Mouse (Mus musculus) stomach, postnatal 0 days (tissue): ENCODE data around the gene Pknox2. TPM values are rescaled to one million over a fixed set of nuclear protein-coding genes. Genes with fewer than 3 reads are reported as not detected.

Experiments used
- ATAC-seq: fragments of 200-750 bp; cut with Nextera tagmentation; 2 replicates; pipeline ENCODE4 v1.8.0; 2017; ENCODE audit not compliant: low FRiP score, low TSS enrichment
- DNase-seq: peaks from one replicate; pipeline ENCODE4 v3.0.0-alpha.2; 2016; ENCODE audit warnings: low spot score
- H3K27ac ChIP-seq: fragments of 300-500 bp; sonication (generic); replicated peaks from 2 replicates; pipeline ENCODE4 v1.5.1; 2014; ENCODE audit warnings: mild to moderate bottlenecking, control low read depth
- H3K27me3 ChIP-seq: fragments of 300-500 bp; sonication (generic); 2 replicates; pipeline ENCODE4 v1.6.1; 2014; ENCODE audit warnings: low read length; ENCODE audit not compliant: control insufficient read depth, insufficient read depth
- H3K36me3 ChIP-seq: fragments of 300-500 bp; sonication (generic); 2 replicates; pipeline ENCODE4 v1.6.1; 2014; ENCODE audit warnings: low read length, mixed read lengths; ENCODE audit not compliant: control insufficient read depth, insufficient read depth
- H3K4me1 ChIP-seq: fragments of 300-500 bp; sonication (generic); replicated peaks from 2 replicates; pipeline ENCODE4 v1.6.1; 2014; ENCODE audit warnings: antibody characterized with exemption; ENCODE audit not compliant: control insufficient read depth, insufficient read depth
- H3K4me2 ChIP-seq: fragments of 300-500 bp; sonication (generic); replicated peaks from 2 replicates; pipeline ENCODE4 v1.6.1; 2014; ENCODE audit warnings: low read depth, mild to moderate bottlenecking, control low read depth, moderate library complexity
- H3K4me3 ChIP-seq: fragments of 300-500 bp; sonication (generic); 2 replicates; pipeline ENCODE4 v1.5.1; 2014; ENCODE audit warnings: low read depth, low read length, control low read depth
- H3K9ac ChIP-seq: fragments of 300-500 bp; sonication (generic); 2 replicates; pipeline ENCODE4 v1.6.1; 2014; ENCODE audit warnings: mild to moderate bottlenecking, low read length, control low read depth, mixed read lengths
- H3K9me3 ChIP-seq: fragments of 300-500 bp; sonication (generic); 2 replicates; pipeline ENCODE4 v1.6.1; 2016; ENCODE audit warnings: low read length; ENCODE audit not compliant: control insufficient read depth
- CTCF ChIP-seq: IDR thresholded peaks from 2 replicates; pipeline ENCODE4 v1.5.1; 2016; ENCODE audit warnings: antibody characterized with exemption, low read depth, mild to moderate bottlenecking, moderate library complexity
- EP300 ChIP-seq: optimal IDR thresholded peaks from 2 replicates; pipeline ENCODE3; 2016; ENCODE audit warnings: antibody characterized with exemption
- WGBS: fragments of 180-500 bp; shearing (Covaris S2); extraction: QIAGEN DNeasy Blood & Tissue Kit; methylation state at CpG from one replicate; pipeline ENCODE4 v1.1.7; 2014; 5-methylcytosine and 5-hydroxymethylcytosine counted together
- polyA plus RNA-seq: library from polyadenylated mRNA; unstranded; fragments of >200 nt; fragmentation: Nextera tagmentation; extraction: Ambion mirVana; gene quantifications from 2 replicates; pipeline ENCODE4 v1.2.1, GENCODE M21; 2015

Pknox2 gene
- polyA plus RNA-seq, 1 experiment from 2014 or later: 2.4 TPM

GRCm38 (mm10) chr9:36881615-36882014, 265.6 kb downstream of the Pknox2 start:
- Histone ChIP-seq H3K4me1 (no peaks in the 10 kb centered on the region), H3K36me3 (no peaks in the 10 kb centered on the region), H3K27ac (no peak overlapping the region), H3K27me3 (no peaks in the 10 kb centered on the region), H3K4me2 (no peak overlapping the region), H3K9ac (no peak overlapping the region), H3K9me3 (no peaks in the 10 kb centered on the region), H3K4me3 (no peak overlapping the region)
- 79% methylated on average over 5 of the region's 5 CpGs for WGBS
- TF ChIP-seq CTCF: no peak
- TF ChIP-seq EP300: no peak
- no peak for DNase-seq
- no peak for ATAC-seq

- Histone ChIP-seq H3K4me3 (no peak overlapping the region), H3K27ac (no peak overlapping the region), H3K9me3 (no peaks in the 10 kb centered on the region), H3K27me3 (no peaks in the 10 kb centered on the region), H3K9ac (no peak overlapping the region), H3K4me2 (no peak overlapping the region), H3K36me3 (no peaks in the 10 kb centered on the region), H3K4me1 (no peaks in the 10 kb centered on the region)
- DNase-seq: no peak
- TF ChIP-seq CTCF: no peak
- no peak for TF ChIP-seq EP300
- no peak for ATAC-seq
Measured at GRCm38 (mm10) chr9:36876787-36877186, 270.4 kb downstream of the Pknox2 start.

DNA sequence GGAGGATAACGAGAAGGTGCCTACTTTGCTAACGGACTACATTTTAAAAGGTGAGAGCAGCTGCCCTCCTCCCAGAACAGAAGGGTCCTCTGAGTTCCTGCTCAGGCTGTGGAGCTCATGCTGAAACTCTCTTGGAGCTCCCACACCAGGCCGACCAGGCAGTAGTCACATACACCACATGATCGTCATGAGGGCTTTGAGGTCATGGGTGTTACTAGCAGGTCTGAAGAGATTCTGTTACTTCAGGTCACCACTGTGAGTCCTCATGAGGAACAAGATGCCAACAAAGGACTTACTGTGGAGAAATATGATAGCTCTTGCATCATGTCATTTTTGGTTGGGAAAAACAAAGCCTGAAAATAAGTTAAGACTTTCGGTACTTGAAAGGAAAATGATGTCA, 270.9 kb downstream of the Pknox2 start:
- Histone ChIP-seq H3K4me2 (no peak overlapping the region), H3K4me1 (no peaks in the 10 kb centered on the region), H3K27ac (no peak overlapping the region), H3K4me3 (no peak overlapping the region), H3K36me3 (no peaks in the 10 kb centered on the region), H3K27me3 (no peaks in the 10 kb centered on the region), H3K9ac (no peak overlapping the region), H3K9me3 (no peaks in the 10 kb centered on the region)
- TF ChIP-seq EP300 (no peak), CTCF (no peak)
- ATAC-seq (no peak), DNase-seq (no peak)
- WGBS: 87% methylated on average over 5 of the region's 5 CpGs

DNA sequence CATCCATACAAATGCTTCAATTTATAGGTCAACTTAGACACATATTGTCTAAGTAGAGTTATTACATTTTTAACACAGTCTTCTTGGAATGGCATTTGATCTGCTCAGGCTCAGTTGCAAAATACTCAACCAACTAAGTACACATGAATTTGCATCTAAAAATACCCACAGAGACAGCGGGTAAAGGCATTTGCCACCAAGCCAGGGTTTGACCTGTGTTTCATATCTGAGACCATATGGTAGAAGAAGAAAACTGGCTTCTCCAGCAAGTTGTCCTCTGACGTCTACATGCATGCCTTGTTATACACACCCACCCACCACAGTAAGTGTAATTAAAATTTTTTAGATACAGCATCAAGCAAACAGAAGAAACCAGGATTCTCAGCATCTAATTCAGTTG, 273.4 kb downstream of the Pknox2 start:
- no peaks in the 10 kb centered on the region for H3K36me3 ChIP-seq
- no peak overlapping the region for H3K4me3 ChIP-seq
- 67% methylated on average over 2 of the region's 2 CpGs for WGBS
- ATAC-seq (no peak), DNase-seq (no peak)
- H3K9ac ChIP-seq: no peak overlapping the region
- H3K27ac ChIP-seq: no peak overlapping the region
- TF ChIP-seq CTCF (no peak), EP300 (no peak)
- H3K9me3 ChIP-seq: no peaks in the 10 kb centered on the region
- no peaks in the 10 kb centered on the region for H3K4me1 ChIP-seq
- H3K4me2 ChIP-seq: no peak overlapping the region
- no peaks in the 10 kb centered on the region for H3K27me3 ChIP-seq

- Histone ChIP-seq H3K9me3 (no peaks in the 10 kb centered on the region), H3K4me2 (no peak overlapping the region), H3K9ac (no peak overlapping the region), H3K27ac (no peak overlapping the region), H3K4me3 (no peak overlapping the region), H3K4me1 (no peaks in the 10 kb centered on the region), H3K36me3 (no peaks in the 10 kb centered on the region), H3K27me3 (no peaks in the 10 kb centered on the region)
- ATAC-seq: no peak
- no peak for TF ChIP-seq CTCF
- no peak for TF ChIP-seq EP300
- no peak for DNase-seq
- WGBS: 50% methylated on average over 1 of the region's 1 CpGs
Measured at GRCm38 (mm10) chr9:36870263-36870662, 276.9 kb downstream of the Pknox2 start.

- H3K27ac ChIP-seq: no peak overlapping the region
- H3K9me3 ChIP-seq: no peaks in the 10 kb centered on the region
- no peak for ATAC-seq
- 89% methylated on average over 6 of the region's 6 CpGs for WGBS
- H3K4me1 ChIP-seq: no peaks in the 10 kb centered on the region
- H3K4me3 ChIP-seq: no peak overlapping the region
- H3K27me3 ChIP-seq: no peaks in the 10 kb centered on the region
- DNase-seq: no peak
- H3K4me2 ChIP-seq: no peak overlapping the region
- no peak overlapping the region for H3K9ac ChIP-seq
- no peak for TF ChIP-seq EP300
- TF ChIP-seq CTCF: no peak
- no peaks in the 10 kb centered on the region for H3K36me3 ChIP-seq
Measured at GRCm38 (mm10) chr9:36868662-36869061, 278.5 kb downstream of the Pknox2 start.
